Mouse (Mus musculus): Measurements from ENCODE around the gene B130006D01Rik. TPM values are rescaled to one million over a fixed set of nuclear protein-coding genes. Genes with fewer than 3 reads are reported as not detected.

B130006D01Rik gene
- 1 to 10 TPM; 1.2 to 1.3 TPM for total RNA-seq (2021)
- long read RNA-seq, experiment 1, result 0 reads
- long read RNA-seq, experiment 2, result 0 reads

GRCm38 (mm10) chr11:95723287-95723686, at the start of gene B130006D01Rik:
B130006D01Rik (plus strand) TSS chr11:95723587.
- no peak for DNase-seq (ENCODE audit: low spot score in 2 of 2)

GRCm38 (mm10) chr11:95675498-95675897, 47.9 kb upstream of the B130006D01Rik start:
- DNase-seq (ENCODE audit: low spot score in 2 of 2), result no peak

- peak; percentile 34 to 37 for DNase-seq (ENCODE audit: low spot score in 2 of 2)
Observed at GRCm38 (mm10) chr11:95676307-95676706, 47.1 kb upstream of the B130006D01Rik start.

- no peak for DNase-seq (ENCODE audit: low spot score in 2 of 2)
Observed at GRCm38 (mm10) chr11:95677925-95678701, 45.3 kb upstream of the B130006D01Rik start.

GRCm38 (mm10) chr11:95681995-95682601, 41.3 kb upstream of the B130006D01Rik start:
- DNase-seq (ENCODE audit: low spot score in 2 of 2), result no peak

GRCm38 (mm10) chr11:95682946-95683345, 40.4 kb upstream of the B130006D01Rik start:
- no peak for DNase-seq (ENCODE audit: low spot score in 2 of 2)

GRCm38 (mm10) chr11:95686031-95686430, 37.4 kb upstream of the B130006D01Rik start:
- peak; percentile 81 to 82 for DNase-seq (ENCODE audit: low spot score in 2 of 2)

GRCm38 (mm10) chr11:95687084-95687656, 36.2 kb upstream of the B130006D01Rik start:
- DNase-seq (ENCODE audit: low spot score in 2 of 2), result no peak

- no peak for DNase-seq (ENCODE audit: low spot score in 2 of 2)
Observed at GRCm38 (mm10) chr11:95688515-95688914, 34.9 kb upstream of the B130006D01Rik start.

- no peak for DNase-seq (ENCODE audit: low spot score in 2 of 2)
Observed at GRCm38 (mm10) chr11:95688981-95689380, 34.4 kb upstream of the B130006D01Rik start.

- DNase-seq (ENCODE audit: low spot score in 2 of 2), result no peak
Observed at GRCm38 (mm10) chr11:95689544-95689943, 33.8 kb upstream of the B130006D01Rik start.

GRCm38 (mm10) chr11:95698541-95698940, 24.8 kb upstream of the B130006D01Rik start:
- DNase-seq (ENCODE audit: low spot score in 2 of 2), result no peak

GRCm38 (mm10) chr11:95700778-95701739, 22.3 kb upstream of the B130006D01Rik start:
- DNase-seq (ENCODE audit: low spot score in 2 of 2), result no peak

GRCm38 (mm10) chr11:95704032-95704969, 19.1 kb upstream of the B130006D01Rik start:
- DNase-seq (ENCODE audit: low spot score in 2 of 2), result no peak

GRCm38 (mm10) chr11:95704970-95705330, 18.4 kb upstream of the B130006D01Rik start:
- DNase-seq (ENCODE audit: low spot score in 2 of 2), result peak in 1 of 2 experiments; percentile 7

GRCm38 (mm10) chr11:95709534-95710040, 13.8 kb upstream of the B130006D01Rik start:
- no peak for DNase-seq (ENCODE audit: low spot score in 2 of 2)

- DNase-seq (ENCODE audit: low spot score in 2 of 2), result no peak
Observed at GRCm38 (mm10) chr11:95710478-95710877, 12.9 kb upstream of the B130006D01Rik start.

- DNase-seq (ENCODE audit: low spot score in 2 of 2), result peak; percentile 7 to 30
Observed at GRCm38 (mm10) chr11:95712085-95712562, 11.3 kb upstream of the B130006D01Rik start.

- DNase-seq (ENCODE audit: low spot score in 2 of 2), result peak; percentile 68 to 75
Observed at GRCm38 (mm10) chr11:95712563-95713224, 10.7 kb upstream of the B130006D01Rik start, which contains the start of gene Zfp652. Zfp652 (plus strand) TSS chr11:95712673.
